Mouse (Mus musculus) layer of hippocampus, postnatal 14 days (tissue): ENCODE data around the gene Gm20867. TPM values are rescaled to one million over a fixed set of nuclear protein-coding genes. Genes with fewer than 3 reads are reported as not detected.
"Not testable (repeated sequence)": the region's sequence is repeated elsewhere in the genome, so short reads cannot be mapped to it uniquely, and the experiment has no call there.

ENCODE experiments used
- DNase-seq, 2 experiments: peaks; one replicate each; pipeline ENCODE4 v3.0.0; 2021 to 2022; ENCODE audit warnings: low spot score in 2 of 2, mixed read lengths in 1 of 2
- long read RNA-seq, 2 experiments: library from polyadenylated mRNA; stranded (forward); transcript quantifications; one replicate each; pipeline ENCODE4 v2.0.0; 2021
- total RNA-seq, 2 experiments: library from RNA; stranded (reverse); gene quantifications; 2 replicates each; pipeline ENCODE4 v1.2.3; 2021

Gene Gm20867
- not detected for total RNA-seq
- long read RNA-seq, experiment 1 = 0 reads
- long read RNA-seq, experiment 2 = 0 reads

DNA sequence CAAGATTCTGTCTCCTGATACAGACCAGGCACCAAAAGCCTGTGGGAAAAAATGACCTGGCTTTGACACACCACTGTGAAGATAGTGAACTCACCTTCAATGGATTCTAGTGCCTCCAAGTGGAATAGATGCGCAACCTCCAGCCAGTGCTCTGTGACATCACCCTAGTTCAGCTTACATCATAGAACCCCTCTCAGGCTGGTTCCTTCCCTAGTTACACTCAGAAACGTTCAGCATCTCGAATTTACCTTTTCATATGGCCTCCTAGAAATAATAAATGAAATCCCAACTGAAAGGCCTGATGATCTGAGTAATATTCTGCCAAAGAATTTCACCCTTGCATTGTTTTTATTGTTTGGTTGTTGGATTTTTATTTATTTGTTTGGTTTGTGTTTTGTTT, at the start of gene Gm20867:
Gene Gm20867 (minus strand): TSS at position 101 of the 400 bp plus-strand sequence.
- DNase-seq = not testable (repeated sequence)

Other genes starting within 250 kb of the Gm20867 start
- not detected for gene Gm29564, start 249.8 kb upstream of the Gm20867 start, total RNA-seq